9 mouse cellular contexts compared by ENCODE assay signal in the genomic region with DNA sequence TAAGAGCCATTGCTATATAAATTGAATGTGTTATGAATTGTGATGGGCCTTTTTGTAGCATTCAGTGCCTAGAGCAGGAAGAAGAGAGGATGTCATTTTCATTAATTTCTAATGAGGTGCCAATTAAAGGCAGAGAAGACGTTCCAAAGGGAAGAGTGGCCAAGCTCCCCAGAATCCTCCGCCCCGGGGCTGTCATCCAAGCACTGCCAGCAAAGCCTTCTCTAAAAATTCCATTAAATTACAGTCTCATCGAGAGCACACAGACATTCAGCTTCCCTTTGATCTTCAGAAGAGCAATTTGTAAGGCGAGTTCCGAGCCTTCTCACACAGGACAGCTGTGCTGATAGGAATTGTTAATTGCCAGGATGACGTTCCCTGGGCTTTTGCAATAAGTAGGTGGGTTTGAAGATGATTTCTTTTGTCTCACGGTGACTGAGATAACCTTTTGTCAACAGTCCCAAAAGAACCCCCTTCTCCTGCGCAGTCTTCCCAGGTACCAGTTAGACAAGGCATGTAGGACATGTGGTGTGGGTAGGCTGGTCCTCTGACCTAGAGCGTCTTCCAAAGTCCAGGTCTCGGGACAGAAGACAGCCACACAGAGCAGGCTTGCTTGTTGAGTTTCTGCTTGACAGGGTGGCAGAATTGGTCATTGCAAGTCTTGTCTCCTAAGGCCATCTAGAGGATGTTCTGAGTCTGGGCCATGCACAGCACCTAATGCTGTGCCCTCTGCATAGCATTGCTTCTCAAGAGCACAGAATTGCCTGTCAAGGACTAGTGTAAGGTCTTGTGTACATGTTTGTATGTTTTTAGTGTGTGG.
DNase-seq lines count a peak whose midpoint lies in the region; ATAC-seq and TF ChIP-seq lines count a peak whose summit lies in the region.
"Had no signal": no experiment of that assay in that cellular context is flagged by ENCODE, and none has a peak within 500 bp of the region (broad histone marks: within the 10 kb centered on the region; RNA-seq: fewer than 3 reads in every experiment).

No protein-coding gene starts in this region.

- H3K9me3 ChIP-seq in forebrain, embryonic 11.5 days (ENCODE audit: control insufficient read depth, low read length), result no peaks in the 10 kb centered on the region
- no peaks in the 10 kb centered on the region for H3K9me3 ChIP-seq in forebrain, embryonic 10.5 days
- no peaks in the 10 kb centered on the region for H3K9me3 ChIP-seq in lung, postnatal 0 days (ENCODE audit: low read length)
- H3K9me3 ChIP-seq in hindbrain, postnatal 0 days (ENCODE audit: low read length), result no peaks in the 10 kb centered on the region
- H3K9me3 ChIP-seq: megakaryocyte, embryonic 14.5 days had no signal

- peak; percentile 50 for DNase-seq in forebrain, embryonic 11.5 days (ENCODE audit: low spot score)
- DNase-seq in forebrain, embryonic 10.5 days (ENCODE audit: extremely low spot score, low spot score), result no peak
- DNase-seq in lung, postnatal 0 days (ENCODE audit: low spot score), result peak; percentile 49
- DNase-seq in lung, adult 2 months, result no peak
- peak; percentile 74 for DNase-seq in brain, adult 2 months (ENCODE audit: low read depth, low spot score)
- peak; percentile 58 for DNase-seq in hindbrain, postnatal 0 days (ENCODE audit: low spot score)
- no peak for DNase-seq in gastrocnemius, adult 18-20 months (ENCODE audit: low spot score)

- TF ChIP-seq CTCF in lung, postnatal 0 days (IDR thresholded peaks at IDR 0.05), result peak; percentile 63
- TF ChIP-seq CTCF in lung, adult 2 months (IDR thresholded peaks at IDR 0.05; ENCODE audit: insufficient read depth, low read length), result no peak
- TF ChIP-seq CTCF in hindbrain, postnatal 0 days (IDR thresholded peaks at IDR 0.05; ENCODE audit: low read depth), result peak; percentile 70
- no peak for TF ChIP-seq CTCF in olfactory bulb, adult 2 months (IDR thresholded peaks at IDR 0.05; ENCODE audit: insufficient read depth, low read depth, low read length)

- no peak overlapping the region for H3K9ac ChIP-seq in forebrain, embryonic 11.5 days (ENCODE audit: low read length)
- no peak overlapping the region for H3K9ac ChIP-seq in lung, postnatal 0 days (replicated peaks; ENCODE audit: low read depth)
- no peak overlapping the region for H3K9ac ChIP-seq in hindbrain, postnatal 0 days (replicated peaks; ENCODE audit: low read length)

- H3K27me3 ChIP-seq in forebrain, embryonic 11.5 days (ENCODE audit: control insufficient read depth, insufficient read depth, low read length), result no peaks in the 10 kb centered on the region
- H3K27me3 ChIP-seq in forebrain, embryonic 10.5 days (ENCODE audit: poor library complexity, severe bottlenecking), result peaks cover 9% of the 10 kb centered on the region; the same call in 1 of the 2 replicates
- H3K27me3 ChIP-seq in lung, postnatal 0 days (replicated peaks; ENCODE audit: insufficient read depth, low read length), result no peaks in the 10 kb centered on the region
- no peaks in the 10 kb centered on the region for H3K27me3 ChIP-seq in hindbrain, postnatal 0 days (ENCODE audit: insufficient read depth, low read length)
- H3K27me3 ChIP-seq: megakaryocyte, embryonic 14.5 days had no signal

- H3K4me3 ChIP-seq in forebrain, embryonic 11.5 days (ENCODE audit: low read depth, low read length), result no peak overlapping the region
- no peak overlapping the region for H3K4me3 ChIP-seq in forebrain, embryonic 10.5 days
- H3K4me3 ChIP-seq in lung, postnatal 0 days (ENCODE audit: low read depth, low read length), result no peak overlapping the region
- no peak overlapping the region for H3K4me3 ChIP-seq in lung, adult 2 months (replicated peaks; ENCODE audit: extremely low read depth, low read depth, low read length)
- no peak overlapping the region for H3K4me3 ChIP-seq in hindbrain, postnatal 0 days (ENCODE audit: low read length)
- H3K4me3 ChIP-seq in olfactory bulb, adult 2 months (ENCODE audit: insufficient read depth, low read depth, low read length), result no peak overlapping the region
- H3K4me3 ChIP-seq: megakaryocyte, embryonic 14.5 days had no signal

- TF ChIP-seq POLR2A in lung, adult 2 months (IDR thresholded peaks at IDR 0.05; ENCODE audit: borderline replicate concordance, extremely low read depth, low read depth, low read length), result no peak
- TF ChIP-seq POLR2A in olfactory bulb, adult 2 months (IDR thresholded peaks at IDR 0.05; ENCODE audit: insufficient read depth, low read depth, low read length), result no peak

- H3K27ac ChIP-seq in forebrain, embryonic 11.5 days (ENCODE audit: low read depth, low read length), result 0 out of 2 replicates have a peak overlapping the region, but pooled peaks have one; percentile 12
- no peak overlapping the region for H3K27ac ChIP-seq in forebrain, embryonic 10.5 days
- no peak overlapping the region for H3K27ac ChIP-seq in lung, postnatal 0 days (ENCODE audit: low read length)
- H3K27ac ChIP-seq in hindbrain, postnatal 0 days, result no peak overlapping the region
- H3K27ac ChIP-seq in olfactory bulb, adult 2 months (ENCODE audit: insufficient read depth, low read depth, low read length), result peak overlapping the region; percentile 60

- TF ChIP-seq EP300 in lung, postnatal 0 days (IDR thresholded peaks at IDR 0.05), result no peak

- no peaks in the 10 kb centered on the region for H3K36me3 ChIP-seq in forebrain, embryonic 11.5 days (ENCODE audit: control insufficient read depth, insufficient read depth, low read length)
- H3K36me3 ChIP-seq in forebrain, embryonic 10.5 days (replicated peaks), result peaks cover 47% of the 10 kb centered on the region
- 0 out of 2 replicates have a peak, but pooled peaks cover 4% of the 10 kb centered on the region for H3K36me3 ChIP-seq in lung, postnatal 0 days (ENCODE audit: insufficient read depth, low read length)
- H3K36me3 ChIP-seq in hindbrain, postnatal 0 days (ENCODE audit: insufficient read depth, low read length), result no peaks in the 10 kb centered on the region

- ATAC-seq in forebrain, embryonic 11.5 days (replicated peaks; ENCODE audit: low FRiP score), result no peak
- 0 out of 2 replicates have a peak, but pooled peaks have one; percentile 27 for ATAC-seq in lung, postnatal 0 days
- 0 out of 2 replicates have a peak, but pooled peaks have one; percentile 27 for ATAC-seq in hindbrain, postnatal 0 days

- 76% methylated on average over 11 of the region's 11 CpGs for WGBS in forebrain, embryonic 11.5 days
- 86% methylated on average over 11 of the region's 11 CpGs for WGBS in forebrain, embryonic 10.5 days
- 58% methylated on average over 11 of the region's 11 CpGs for WGBS in lung, postnatal 0 days
- WGBS in lung, adult 2 months, result 64% methylated on average over 11 of the region's 11 CpGs
- 39% methylated on average over 11 of the region's 11 CpGs for WGBS in hindbrain, postnatal 0 days
- WGBS in olfactory bulb, adult 2 months, result 36% methylated on average over 11 of the region's 11 CpGs

- H3K4me1 ChIP-seq in forebrain, embryonic 11.5 days (replicated peaks; ENCODE audit: control insufficient read depth, insufficient read depth, low read length), result peaks cover 10% of the 10 kb centered on the region; the same call in 1 of the 2 replicates
- peaks cover 71% of the 10 kb centered on the region for H3K4me1 ChIP-seq in forebrain, embryonic 10.5 days
- H3K4me1 ChIP-seq in lung, postnatal 0 days (ENCODE audit: insufficient read depth, low read depth, low read length), result peaks cover 27% of the 10 kb centered on the region
- H3K4me1 ChIP-seq in lung, adult 2 months (ENCODE audit: control insufficient read depth, insufficient read depth, low read length), result peaks cover 34% of the 10 kb centered on the region
- H3K4me1 ChIP-seq in hindbrain, postnatal 0 days (ENCODE audit: insufficient read depth, low read length), result peaks cover 37% of the 10 kb centered on the region
- peaks cover 72% of the 10 kb centered on the region for H3K4me1 ChIP-seq in olfactory bulb, adult 2 months (ENCODE audit: control insufficient read depth, insufficient read depth, low read length)

- H3K4me2 ChIP-seq in forebrain, embryonic 11.5 days (ENCODE audit: low read depth, low read length, severe bottlenecking), result no peak overlapping the region
- no peak overlapping the region for H3K4me2 ChIP-seq in lung, postnatal 0 days (replicated peaks; ENCODE audit: low read depth, low read length)
- H3K4me2 ChIP-seq in hindbrain, postnatal 0 days (ENCODE audit: low read depth, low read length), result no peak overlapping the region

Comparison
In these comparisons a context has a peak if more than half of its experiments do, and no peak if none do; other contexts are left out.
1. DNase-seq: peak in forebrain, embryonic 11.5 days (single experiment), lung, postnatal 0 days (single experiment), brain, adult 2 months (single experiment) and hindbrain, postnatal 0 days (single experiment); none in forebrain, embryonic 10.5 days (single experiment), lung, adult 2 months (single experiment) and gastrocnemius, adult 18-20 months (single experiment).
2. H3K27ac ChIP-seq: peak in forebrain, embryonic 11.5 days (single experiment) and olfactory bulb, adult 2 months (single experiment); none in forebrain, embryonic 10.5 days (single experiment), lung, postnatal 0 days (single experiment) and hindbrain, postnatal 0 days (single experiment).
3. CTCF ChIP-seq: peak in lung, postnatal 0 days (single experiment) and hindbrain, postnatal 0 days (single experiment); none in lung, adult 2 months (single experiment) and olfactory bulb, adult 2 months (single experiment).